Mouse (Mus musculus) c-Kit-negative CD71-positive TER-119-positive erythroid progenitor cells, embryonic 14.5 days (primary cell): Measurements from ENCODE around the gene Evc2.

ENCODE experiments used
- DNase-seq: peaks from one replicate; pipeline ENCODE4 v3.0.0-alpha.2; 2013; ENCODE audit warnings: low read depth, low spot score

Gene Evc2

DNA sequence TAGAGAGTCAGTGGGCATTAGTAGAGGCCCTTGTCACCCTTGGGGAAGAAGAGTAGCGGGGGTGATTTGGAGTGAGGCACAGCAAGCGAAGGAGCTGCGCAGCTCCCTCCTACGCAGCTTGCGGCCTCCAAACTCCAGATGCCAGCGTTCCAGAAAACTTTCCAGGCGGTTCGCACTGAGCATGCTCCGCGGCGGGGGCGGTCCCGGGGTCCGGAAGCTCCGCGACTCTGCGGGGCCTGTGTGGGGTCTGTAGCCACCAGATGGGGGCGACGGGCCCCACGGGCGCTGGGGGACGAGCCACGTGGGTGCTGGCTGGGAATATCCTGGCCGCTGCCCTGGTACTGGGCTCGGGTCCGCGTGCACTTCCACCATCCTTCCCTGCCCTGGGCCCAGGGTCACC, at the start of gene Evc2:
Gene Evc2 (plus strand): TSS at position 212 of the 400 bp plus-strand sequence.
- no peak for DNase-seq

DNA sequence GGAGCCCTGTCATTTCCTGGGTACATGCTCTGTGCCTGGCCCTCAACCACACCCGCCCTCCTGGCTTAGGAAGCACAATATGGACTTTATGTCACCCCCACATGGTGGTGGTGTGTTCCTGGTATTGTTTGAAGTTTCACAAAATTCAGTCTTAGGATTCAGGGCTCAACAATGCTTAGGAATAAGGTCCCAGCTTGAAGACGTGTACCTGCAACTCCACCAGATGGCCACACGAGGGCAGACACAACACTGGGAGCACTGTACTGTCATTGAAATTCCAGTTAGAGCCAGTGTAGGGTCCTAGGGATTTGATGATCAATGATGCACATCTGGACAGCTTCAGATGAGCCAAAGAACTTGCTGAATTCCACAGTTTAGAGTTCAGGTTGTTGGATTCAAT, 49.1 kb upstream of the Evc2 start:
- DNase-seq = peak; percentile 6

DNA sequence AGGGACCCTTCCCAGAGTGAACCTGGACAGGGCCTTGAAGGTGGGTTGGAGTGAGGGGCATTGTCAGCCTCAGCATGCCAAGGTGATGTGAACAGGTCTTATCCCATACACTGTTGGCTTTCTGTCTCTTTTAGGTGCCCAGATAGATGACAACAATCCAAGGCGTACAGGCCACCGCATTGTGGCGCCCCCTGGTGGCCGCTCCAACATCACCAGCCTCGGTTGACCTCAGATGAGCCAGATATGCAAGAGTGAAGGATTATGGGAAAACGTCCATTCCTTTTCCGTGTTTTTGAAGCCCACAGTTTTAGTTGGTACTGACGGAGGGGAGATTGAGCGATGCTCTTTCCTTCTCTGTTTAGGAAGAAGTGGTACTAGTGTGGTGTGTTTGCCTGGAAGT, 47.3 kb upstream of the Evc2 start:
- DNase-seq = no peak

DNA sequence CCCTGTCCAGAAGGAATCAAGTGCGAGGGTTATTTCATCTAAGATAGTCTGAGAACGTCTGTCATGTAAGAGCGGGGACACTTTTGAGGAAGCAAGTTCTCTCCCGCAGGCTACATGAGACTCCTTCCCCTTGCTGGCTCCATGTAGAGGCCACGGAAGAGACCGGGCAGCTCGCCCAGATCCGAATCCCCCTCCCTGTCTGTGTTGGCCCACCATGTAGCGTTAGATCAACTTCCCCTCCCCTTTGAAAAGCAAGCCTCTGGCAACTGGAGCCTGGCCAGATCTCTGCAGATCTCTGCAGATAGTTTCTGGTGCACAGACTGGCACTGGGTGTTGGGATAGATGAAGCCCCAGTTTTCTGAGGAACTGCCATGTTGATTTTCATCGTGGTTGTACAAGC, 41.6 kb upstream of the Evc2 start:
- DNase-seq = no peak

DNA sequence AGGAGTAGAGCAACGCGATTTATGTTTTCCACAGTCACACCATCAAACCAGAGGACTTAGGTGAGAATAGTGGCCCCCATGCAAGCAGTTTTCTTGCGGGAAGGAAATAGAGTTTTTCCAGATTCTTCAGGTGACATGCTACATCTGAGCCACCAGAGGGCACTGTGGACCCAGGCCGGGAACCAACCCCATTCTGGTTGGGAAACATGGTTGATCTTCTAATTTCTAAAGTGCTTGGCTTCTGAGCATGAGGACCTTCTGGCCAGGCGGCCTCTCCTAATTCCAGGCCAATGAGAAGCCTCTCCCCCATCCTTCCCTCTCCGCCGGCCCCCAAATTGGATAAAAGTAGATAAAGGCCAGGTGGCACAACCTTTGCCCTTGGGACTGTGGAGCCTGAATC, 39.9 kb upstream of the Evc2 start:
- no peak for DNase-seq

DNA sequence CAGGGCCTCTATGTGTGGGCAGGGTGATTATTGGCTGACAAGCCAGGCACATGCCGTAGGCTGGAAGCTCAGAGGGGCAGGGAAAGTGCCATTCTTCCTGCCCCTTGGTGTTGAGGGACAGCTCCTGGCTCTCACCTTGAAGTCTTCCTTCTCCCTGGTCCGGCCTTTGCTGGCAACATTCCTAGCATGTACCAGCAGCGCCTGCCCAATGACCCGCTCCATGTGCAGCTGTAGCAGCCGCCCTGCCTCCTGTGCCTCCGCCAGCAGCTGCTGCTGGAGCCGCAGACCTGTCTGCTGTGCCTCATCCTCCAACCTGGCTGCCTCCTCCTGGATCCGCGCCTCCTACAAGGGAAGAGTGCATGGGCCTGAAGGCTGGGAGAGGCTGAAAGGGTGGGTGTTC, 28.3 kb upstream of the Evc2 start:
- no peak for DNase-seq

DNA sequence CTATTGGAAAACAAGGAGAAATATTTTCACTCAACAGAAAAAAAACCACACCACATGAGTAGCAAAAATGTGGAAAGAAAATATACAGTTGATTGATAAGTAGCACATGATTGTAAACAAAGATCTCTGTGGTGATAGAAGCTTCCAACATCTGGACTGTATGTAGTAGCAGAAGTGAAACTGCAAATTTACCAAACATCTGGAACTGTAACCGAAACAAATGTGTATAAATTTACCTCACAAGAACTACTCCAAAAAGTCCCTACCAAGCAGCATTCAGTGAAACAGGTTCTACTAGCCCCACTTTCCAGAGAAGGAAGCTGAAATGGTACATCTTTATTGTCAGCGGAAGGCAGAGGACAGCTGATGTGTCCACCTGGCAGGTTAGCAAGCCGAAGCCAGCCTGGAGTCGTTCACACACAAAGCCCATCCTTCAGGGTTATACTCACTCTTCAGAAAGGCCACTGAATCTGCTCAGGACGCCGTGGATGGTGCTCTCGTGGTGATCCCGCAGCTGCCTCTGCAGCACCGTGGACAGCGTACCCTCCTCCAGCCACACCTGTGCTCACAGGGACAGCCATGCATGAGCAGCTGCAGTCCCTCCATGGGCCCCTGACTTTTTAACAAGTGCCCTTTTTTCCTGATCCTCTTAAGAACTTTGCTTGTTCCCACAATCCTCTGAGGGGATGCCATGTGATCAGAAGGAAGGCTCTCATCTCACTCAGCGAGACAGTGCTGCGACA, 25.1 kb upstream of the Evc2 start:
- no peak for DNase-seq

DNA sequence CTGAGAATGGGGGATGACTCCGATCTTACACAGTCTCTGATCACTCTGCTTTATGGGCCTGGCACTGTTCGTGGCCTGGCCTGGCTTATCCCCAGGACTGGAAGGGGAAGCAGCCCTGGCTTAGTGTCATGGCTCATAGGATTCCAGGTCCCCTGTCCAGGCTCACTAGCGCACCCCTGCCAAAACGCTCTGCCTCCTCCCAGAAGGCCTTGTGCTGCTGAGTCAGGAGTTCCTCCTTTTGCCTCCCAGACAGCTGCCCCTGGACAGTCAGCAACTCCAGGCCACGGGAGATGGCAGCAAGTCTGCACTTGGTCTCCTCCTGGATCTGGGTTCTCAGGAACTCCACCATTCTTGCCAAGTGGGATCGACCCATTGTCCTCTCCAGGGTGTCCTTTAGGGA, 19.6 kb upstream of the Evc2 start:
- DNase-seq = no peak

- no peak for DNase-seq
Measured at GRCm38 (mm10) chr5:37320174-37320573, 18.1 kb upstream of the Evc2 start.

GRCm38 (mm10) chr5:37320761-37321160, 17.5 kb upstream of the Evc2 start:
- no peak for DNase-seq

GRCm38 (mm10) chr5:37326675-37327074, 11.6 kb upstream of the Evc2 start:
- DNase-seq = no peak

GRCm38 (mm10) chr5:37330449-37331132, 7.7 kb upstream of the Evc2 start:
- no peak for DNase-seq

- no peak for DNase-seq
Measured at GRCm38 (mm10) chr5:37331133-37331505, 7.2 kb upstream of the Evc2 start.

DNA sequence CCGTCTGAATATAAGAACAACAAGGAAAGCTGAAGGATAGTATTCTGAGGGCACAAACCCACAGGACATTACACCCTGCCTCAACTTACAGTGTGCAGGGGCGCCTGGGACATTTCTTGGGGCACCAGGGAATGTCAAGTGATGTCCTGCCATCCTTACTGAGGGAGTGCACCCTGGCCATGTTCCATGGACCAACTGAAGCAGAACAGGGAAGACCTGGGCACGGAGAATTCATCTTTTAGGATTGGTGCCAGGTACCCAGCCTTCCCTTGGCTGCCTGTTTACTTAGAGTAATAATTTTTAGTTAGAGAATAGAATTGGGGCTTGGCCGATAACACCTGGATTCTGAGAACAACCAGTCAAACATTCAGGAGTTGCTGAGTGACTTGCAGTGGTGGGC, 6.2 kb upstream of the Evc2 start:
- no peak for DNase-seq

- DNase-seq = no peak
Measured at GRCm38 (mm10) chr5:37335061-37335460, 3.2 kb upstream of the Evc2 start.

DNA sequence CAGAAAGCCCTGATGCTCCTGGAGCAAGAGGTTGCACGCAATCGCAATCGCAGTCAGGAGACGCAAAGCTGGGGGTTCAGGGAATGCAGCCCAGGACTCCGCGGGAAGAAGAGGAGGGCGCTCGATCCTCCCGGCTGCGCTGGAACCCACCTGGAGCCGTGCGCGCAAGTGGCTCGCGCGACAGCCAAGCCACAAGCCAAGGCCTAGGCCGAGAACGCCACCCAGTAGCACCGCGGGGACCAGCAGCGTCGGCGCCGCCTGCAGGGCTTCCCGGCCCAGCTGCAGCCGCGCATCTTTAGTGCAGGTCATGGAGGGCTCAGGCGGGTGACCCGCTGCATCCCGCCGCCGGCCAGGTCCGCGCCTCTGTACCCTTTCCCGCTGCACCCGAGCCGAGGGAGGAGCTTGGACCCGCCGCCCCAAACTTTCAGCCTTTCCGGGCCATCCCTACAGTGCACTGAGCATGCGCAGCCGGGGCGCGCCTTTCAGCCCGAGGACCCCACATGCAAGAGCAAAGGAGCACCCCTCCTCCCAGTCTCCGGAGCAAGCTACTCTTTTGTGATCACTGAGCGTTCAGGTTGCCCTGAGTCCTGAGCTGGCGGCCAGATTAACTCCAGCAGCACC, 1.7 kb upstream of the Evc2 start, which contains the start of gene Evc:
Gene Evc (minus strand): TSS at position 410 of the 621 bp plus-strand sequence.
- DNase-seq = no peak

DNA sequence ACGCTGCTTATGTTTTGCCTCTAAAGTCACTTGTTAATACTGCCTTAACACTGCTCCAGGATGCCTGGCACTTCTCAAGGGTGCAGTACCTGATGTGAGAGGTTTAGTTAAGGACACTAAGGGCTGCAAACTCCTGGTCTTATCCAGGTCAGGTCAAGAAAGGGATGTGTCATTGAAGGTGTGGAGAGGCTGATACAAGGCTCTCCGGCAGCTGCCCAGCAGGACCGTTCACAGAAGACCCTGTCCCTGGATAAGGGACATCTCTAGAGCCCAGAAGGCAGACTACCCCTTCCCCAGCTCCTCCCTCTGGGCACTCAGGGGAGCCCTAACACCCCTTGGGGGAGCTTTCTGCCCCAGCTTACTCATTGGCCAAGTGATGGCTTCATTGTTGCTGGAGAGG, 603 bp upstream of the Evc2 start:
- no peak for DNase-seq

- DNase-seq = no peak
Measured at GRCm38 (mm10) chr5:37343962-37344361, 5.7 kb downstream of the Evc2 start.

DNA sequence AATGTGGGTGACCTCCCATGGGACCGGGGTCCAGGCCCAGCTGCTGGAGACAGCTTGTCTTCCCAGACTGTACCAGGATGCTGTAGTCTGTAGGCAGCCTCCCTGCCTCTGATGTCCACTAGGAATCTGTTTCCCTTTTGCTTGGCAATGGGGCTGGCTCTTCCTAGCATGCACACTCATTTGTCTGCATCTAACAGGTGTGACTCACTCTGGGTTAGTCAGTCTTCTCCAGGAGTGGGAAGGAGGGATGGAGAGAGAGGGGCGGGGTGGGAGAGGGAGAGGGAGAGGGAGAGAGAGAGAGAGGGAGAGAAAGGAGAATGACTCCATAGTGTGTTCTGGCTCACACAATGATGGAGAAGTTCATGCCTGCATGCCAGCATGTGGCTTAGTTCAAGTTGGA, 13.5 kb downstream of the Evc2 start:
- no peak for DNase-seq

DNA sequence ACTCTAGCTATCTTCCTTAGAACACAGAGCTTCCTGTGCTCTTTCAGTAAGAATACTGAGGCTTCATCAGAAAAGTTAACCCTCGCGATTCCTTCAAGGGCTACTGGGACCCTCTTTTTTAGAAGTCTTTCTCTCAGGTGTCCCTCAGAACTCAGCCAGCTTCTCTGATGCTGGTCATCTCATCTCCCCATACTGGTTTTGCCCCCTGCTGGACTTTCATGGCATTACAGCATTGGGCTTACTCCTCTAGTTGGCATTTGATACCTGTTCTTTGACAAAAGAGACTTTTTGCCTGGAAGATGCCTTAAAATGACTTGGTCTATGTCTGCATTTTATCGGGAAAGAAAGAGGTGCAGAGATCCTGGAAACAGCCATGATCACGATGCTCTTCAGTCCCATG, 16.1 kb downstream of the Evc2 start:
- peak; percentile 27 for DNase-seq

DNA sequence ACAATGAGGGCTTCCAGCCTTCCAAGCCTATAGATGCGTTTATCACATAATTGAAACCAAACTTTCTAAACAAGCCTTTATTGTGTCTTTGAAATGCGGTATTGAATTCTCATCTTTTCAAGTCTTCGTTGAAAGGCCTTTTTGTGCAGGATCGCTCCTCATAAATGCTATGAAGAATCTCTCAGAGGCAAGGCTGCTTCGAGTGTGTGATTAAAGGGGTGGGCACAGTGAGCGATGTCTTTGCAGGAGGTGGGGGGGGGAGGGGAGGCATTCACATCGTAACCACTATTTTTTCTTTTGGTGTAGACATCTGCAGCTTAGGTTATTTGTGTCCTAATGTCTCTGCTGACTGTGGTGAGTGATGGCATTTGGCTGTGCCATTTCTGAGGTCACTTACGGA, 17.7 kb downstream of the Evc2 start:
- DNase-seq = no peak

GRCm38 (mm10) chr5:37362618-37363017, 24.3 kb downstream of the Evc2 start:
- no peak for DNase-seq

GRCm38 (mm10) chr5:37363284-37363683, 25.0 kb downstream of the Evc2 start:
- no peak for DNase-seq
